Mouse (Mus musculus) brain, embryonic 14.5 days (tissue): ENCODE results near the gene Plcl2. TPM values are rescaled to one million over a fixed set of nuclear protein-coding genes. Genes with fewer than 3 reads are reported as not detected.
A peak's percentile ranks its signal among the peaks of the same experiment; 100 is the strongest.
"Not testable (repeated sequence)": the region's sequence is repeated elsewhere in the genome, so short reads cannot be mapped to it uniquely, and the experiment has no call there.

ENCODE experiments used
- DNase-seq: peaks from one replicate; pipeline ENCODE4 v3.0.0-alpha.2; 2011; ENCODE audit warnings: low read depth
- CTCF ChIP-seq: fragments of 200-500 bp; IDR thresholded peaks from 2 replicates; pipeline ENCODE4 v1.5.1; 2012; ENCODE audit warnings: inconsistent platforms, mild to moderate bottlenecking, moderate library complexity, borderline replicate concordance; ENCODE audit not compliant: insufficient read depth, insufficient read length; ENCODE audit errors: extremely low read depth
- POLR2A ChIP-seq: fragments of 200-500 bp; IDR thresholded peaks from 2 replicates; pipeline ENCODE4 v1.6.1; 2012; ENCODE audit warnings: mild to moderate bottlenecking, inconsistent platforms, borderline replicate concordance; ENCODE audit not compliant: poor library complexity, insufficient read depth, insufficient read length, severe bottlenecking; ENCODE audit errors: extremely low read depth
- polyA plus RNA-seq: library from polyadenylated mRNA; depleted of rRNA; stranded (reverse); fragments of >200 nt; gene quantifications from 2 replicates; pipeline ENCODE4 v1.2.3, GENCODE M21; 2012

Gene Plcl2
- polyA plus RNA-seq, 1 experiment = 20.2 TPM

DNA sequence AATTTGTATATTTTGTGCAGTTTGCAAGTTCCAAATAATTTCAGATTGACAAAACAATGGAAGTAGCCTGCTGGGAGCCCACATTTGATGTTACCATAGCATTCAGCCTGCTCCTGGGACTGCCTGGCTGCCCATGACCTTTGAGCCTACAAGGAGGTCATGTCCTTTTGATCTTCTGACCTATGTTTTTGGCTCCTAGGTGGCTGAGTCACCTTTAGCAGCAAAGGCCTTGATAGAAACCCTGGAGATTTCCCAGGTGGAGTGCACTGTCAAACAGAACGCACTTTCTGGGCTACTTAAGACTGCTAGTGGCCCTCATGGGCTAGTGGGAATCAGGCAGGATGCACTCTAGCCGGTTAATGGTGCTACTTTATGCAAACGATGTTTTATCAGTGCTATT, 112.8 kb downstream of the Plcl2 start:
- TF ChIP-seq POLR2A = no peak
- TF ChIP-seq CTCF = no peak
- no peak for DNase-seq

DNA sequence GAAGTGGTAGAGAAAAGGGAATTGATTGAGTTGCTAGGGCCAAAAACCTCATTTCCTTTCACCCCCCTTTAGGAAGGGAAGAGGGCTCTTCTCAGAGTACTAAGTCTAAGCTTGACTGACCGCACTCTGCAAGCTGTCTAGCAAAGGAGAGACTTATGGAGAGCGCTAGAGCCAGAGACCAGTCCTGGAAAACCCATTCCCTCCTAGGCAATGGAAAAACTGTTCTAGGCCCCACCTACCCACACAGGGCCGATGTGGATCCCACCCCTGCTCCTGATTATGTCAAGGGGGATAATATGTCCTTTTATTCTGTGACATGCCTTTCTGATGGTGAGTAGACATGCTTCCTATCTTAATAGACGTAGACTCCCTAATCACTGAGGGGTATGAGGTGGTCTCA, 116.4 kb downstream of the Plcl2 start:
- TF ChIP-seq POLR2A (no peak), CTCF (no peak)
- DNase-seq = no peak

DNA sequence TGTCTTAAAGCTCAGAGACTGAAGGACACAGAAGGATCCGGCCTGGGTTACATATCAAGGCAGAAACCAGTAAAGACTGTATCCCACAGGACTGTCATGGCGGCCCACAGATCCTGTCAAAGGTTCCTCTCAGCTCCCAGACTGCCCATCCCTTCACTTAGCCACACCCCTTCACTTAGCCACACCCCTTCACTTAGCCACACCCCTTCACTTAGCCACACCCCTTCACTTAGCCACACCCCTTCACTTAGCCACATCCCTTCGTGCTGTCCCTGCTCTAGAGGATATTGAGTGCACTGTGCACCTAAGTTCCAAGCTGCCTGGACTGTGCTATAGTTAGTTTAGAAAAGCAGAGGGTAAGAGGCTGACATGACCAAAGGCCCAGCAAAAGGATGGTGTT, 118.5 kb downstream of the Plcl2 start:
- TF ChIP-seq CTCF (no peak), POLR2A (no peak)
- DNase-seq = no peak

DNA sequence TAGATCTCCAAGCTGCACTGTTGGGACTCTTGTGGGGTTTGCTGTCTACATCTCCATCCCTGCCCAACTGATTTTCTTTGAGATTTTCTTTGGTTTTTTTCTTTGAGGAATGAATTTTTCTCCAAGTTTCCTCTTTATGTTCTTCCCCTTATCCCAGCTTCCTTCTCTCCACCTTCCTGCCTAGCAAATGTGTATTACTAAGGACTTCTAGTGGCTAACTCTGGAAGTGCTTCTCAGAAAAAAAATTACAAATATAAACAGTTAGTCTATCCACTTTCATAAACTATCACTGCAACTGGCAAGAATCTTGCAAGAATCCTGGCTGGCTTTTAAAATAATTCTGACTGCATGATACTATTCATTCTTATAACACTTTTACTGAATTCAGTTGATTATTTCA, 119.5 kb downstream of the Plcl2 start:
- no peak for TF ChIP-seq CTCF
- TF ChIP-seq POLR2A = no peak
- peak; percentile 49 for DNase-seq

DNA sequence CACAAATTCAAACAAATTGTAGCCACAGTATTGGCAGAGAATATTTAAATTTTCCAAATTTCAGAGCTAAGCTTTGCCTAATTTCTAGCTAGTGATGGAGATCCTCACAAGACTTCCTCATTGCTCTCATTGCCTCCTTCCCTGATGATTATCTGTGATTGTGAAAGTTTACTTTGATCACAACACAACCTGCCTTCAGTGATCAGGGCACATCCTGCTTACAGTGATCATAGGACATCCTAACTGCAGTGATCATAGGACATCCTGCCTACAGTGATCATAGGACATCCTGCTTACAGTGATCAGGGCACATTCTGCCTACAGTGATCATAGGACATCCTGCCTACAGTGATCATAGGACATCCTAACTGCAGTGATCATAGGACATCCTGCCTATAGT, 121.8 kb downstream of the Plcl2 start:
- DNase-seq = not testable (repeated sequence)

DNA sequence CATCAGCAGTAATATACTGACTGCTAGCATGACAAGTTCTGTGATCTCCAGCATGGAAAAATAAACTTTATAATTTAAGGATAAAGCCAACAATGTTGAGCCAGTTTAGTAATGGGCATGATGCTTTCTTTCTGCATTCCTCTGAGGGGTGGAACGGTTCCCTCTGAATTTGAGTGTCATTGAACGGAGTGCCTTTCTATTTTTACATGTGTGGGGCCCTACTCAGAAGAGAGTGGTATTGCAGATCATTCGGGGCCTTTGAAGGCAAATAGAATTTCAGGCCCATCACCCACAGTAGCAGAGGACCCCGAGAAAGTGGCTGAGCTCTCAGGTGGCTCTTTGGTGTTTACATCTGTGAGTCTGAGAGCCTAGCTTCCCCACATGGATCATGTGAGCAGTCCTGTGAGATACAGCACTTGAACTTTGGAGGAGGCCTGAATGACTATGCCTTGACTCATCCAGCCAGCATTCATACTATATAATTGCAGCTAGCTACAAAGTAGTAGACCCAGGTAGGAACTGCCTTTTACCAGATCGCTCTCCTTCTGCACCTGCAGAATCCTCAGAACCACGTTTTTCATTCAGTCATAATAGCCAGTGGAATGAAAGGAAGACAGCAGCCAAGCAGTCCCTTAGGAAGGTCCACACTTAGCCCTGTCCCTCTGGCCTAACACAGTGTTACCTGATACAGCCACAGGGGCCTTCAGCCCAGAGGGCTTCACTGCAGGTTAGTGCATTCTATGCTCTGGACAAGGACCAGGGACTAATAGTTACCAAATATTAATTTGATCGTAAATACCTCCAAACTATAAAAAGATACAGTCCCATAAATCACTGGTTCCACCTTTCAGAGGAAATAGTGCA, 125.0 kb downstream of the Plcl2 start:
- TF ChIP-seq CTCF (no peak), POLR2A (no peak)
- DNase-seq = no peak

DNA sequence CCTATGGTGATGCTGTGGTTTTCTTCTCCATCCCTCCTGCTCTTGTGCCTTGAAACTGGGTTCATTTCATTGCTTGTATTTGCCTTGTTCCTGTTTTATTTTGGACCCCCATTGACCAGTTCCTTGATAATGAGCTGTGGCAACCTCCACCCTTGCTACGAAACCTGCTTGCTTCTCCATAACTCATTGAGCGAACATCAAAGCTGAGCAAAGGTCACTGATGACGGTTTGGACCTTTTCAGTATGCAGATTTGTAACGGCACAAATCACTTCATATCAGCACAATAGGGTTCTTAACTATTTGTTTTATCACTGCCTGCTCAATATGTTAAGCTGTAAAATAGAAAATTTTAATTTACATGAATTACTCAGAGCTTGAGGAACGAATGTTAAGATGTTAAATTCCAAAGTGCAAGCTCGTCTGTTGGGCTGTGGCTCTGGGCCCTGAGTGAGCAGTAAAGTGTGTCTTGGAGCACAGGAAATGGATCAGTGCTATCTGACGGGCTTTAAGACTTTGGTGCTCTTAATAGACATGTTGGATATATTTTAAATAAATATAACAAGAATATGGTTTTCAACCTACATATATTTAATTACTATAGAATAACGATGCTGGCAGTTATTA, 126.9 kb downstream of the Plcl2 start:
- no peak for DNase-seq
- TF ChIP-seq CTCF (no peak), POLR2A (no peak)

DNA sequence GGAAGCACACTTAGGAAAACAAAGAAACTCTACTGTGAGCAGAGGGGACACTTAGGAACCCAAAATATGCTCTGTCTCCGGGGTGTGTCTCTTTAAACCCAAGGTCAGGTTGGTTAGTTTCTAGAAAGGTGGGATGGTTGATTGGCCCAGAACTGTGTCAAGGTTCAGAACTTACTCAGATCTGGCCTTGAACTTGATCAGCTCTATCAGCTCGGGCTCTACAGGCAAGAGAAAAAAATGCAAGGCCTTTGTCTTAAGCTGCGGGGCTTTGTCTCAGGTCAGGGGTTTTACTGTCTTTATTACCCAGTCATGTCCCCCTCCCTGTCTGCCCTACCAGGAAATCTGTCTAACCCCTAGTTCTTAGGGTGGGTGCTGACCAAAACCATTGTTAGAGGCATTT, 129.6 kb downstream of the Plcl2 start:
- TF ChIP-seq POLR2A (no peak), CTCF (no peak)
- DNase-seq = no peak

DNA sequence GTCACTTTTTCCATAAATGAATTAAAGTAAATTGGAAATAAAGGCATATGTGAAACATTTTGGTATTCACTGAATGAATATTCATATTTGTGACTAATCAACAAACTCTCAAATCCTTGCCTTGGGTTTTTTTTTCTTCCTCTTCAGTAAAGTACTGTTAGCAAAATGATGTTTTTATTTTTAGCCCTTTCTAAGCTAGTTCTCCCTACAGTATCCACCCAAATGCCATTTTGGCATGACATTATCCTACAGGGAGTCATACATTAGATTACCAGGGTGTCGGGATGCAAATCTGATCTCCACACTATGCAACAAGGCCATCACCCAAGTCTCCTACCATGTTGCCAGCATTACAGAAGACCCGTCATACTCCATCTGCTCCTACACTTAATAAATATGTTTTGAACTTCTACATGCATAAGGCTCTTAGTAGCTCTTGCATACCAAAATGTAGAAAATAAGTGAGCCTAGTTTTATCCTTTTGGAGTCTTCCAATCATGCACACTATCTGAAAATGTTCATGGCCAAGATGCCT, 131.9 kb downstream of the Plcl2 start:
- TF ChIP-seq CTCF = no peak
- no peak for TF ChIP-seq POLR2A
- no peak for DNase-seq

DNA sequence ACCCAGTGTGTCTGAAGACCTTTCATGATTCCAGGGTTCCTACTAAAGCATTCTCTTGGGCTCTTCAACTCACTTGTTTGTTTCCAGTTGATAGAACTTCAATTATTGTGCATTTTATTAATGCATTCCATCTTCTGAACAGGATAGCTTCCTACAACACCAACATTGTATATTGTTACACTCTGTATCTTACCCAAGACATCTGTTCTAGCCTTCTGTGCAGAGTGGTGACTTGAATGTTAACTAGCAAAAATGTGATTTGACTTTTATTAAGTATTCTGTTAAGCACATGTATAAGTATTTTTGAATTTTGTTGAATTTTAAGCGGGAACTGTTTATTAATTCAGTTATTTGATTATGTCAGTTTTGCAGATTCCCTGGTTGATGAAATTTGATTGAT, 132.7 kb downstream of the Plcl2 start:
- TF ChIP-seq CTCF (no peak), POLR2A (no peak)
- DNase-seq = peak; percentile 41

DNA sequence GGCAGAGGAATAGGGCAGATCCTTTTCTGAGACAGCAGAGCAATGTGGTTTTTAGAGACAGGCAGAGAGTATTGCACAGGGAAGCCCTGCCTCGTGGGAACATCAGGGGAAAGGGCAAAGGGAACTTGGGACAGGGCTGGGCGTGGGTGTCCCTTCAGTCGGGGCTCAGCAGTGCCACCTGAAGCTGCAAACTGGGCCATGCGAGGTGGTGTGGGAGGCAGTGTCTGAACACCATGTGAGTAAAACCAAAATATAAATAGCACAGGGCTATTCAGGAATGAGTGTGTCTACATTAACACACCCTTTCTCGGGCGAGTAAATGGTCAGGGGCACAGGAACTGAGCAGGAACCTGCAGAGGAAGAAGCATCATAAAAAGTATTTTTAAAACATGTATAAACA, 134.2 kb downstream of the Plcl2 start:
- DNase-seq = no peak
- TF ChIP-seq CTCF = no peak
- no peak for TF ChIP-seq POLR2A

DNA sequence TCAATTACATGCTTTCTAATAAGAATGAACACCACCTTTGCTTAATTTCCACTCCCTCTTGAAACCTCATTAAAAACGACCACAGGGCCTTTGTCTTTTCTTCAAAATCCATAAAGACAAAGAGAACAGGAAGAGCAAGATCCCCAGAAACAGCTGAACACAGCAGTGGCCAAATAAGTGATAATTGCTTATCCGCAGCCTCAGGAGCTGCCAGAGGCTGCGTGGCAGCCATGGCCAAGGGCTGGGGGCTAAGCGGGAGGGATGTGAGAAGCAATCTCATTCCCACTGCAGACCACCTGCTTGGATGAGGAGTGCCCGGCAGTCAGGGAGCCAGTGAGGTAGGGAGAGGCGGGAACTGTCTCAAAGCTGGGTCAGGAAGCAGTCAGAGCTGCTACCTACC, 134.8 kb downstream of the Plcl2 start:
- TF ChIP-seq CTCF = no peak

DNA sequence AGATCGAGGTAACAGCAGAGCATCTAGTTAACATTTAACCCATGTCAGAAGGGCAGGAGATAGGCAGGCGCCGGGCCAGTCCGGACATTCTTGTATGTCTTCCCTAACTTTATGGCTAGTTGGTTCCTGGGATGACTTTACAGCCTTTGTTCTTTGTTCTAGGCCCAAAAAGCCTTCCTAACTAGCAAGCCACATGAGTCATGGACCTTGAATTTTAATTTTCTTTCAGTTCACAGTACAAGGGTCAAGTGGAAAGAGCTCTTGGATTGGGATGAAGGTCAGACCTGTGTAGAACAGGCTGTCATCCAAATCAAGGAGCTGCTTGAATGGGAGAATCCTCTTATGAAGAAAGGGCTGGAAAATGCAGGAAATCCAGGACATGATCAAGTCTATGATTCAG, 138.9 kb downstream of the Plcl2 start:
- DNase-seq = not testable (repeated sequence)

More for the DNA sequence above, 134.8 kb downstream of the Plcl2 start:
- peak; percentile 81 for DNase-seq
